Mouse (Mus musculus) cerebellum, adult 2 months (tissue): Measurements from ENCODE around the gene Ppp1ca.

Experiments
- CTCF ChIP-seq: fragments of 200-500 bp; IDR thresholded peaks from 2 replicates; pipeline ENCODE4 v1.5.1; 2011; ENCODE audit warnings: low read depth, mild to moderate bottlenecking, control low read depth, low read length, moderate library complexity, borderline replicate concordance; ENCODE audit not compliant: insufficient read depth
- POLR2A ChIP-seq: fragments of 200-500 bp; IDR thresholded peaks from 2 replicates; pipeline ENCODE4 v1.6.1; 2011; ENCODE audit warnings: low read length, control low read depth, borderline replicate concordance; ENCODE audit not compliant: insufficient read depth

DNA sequence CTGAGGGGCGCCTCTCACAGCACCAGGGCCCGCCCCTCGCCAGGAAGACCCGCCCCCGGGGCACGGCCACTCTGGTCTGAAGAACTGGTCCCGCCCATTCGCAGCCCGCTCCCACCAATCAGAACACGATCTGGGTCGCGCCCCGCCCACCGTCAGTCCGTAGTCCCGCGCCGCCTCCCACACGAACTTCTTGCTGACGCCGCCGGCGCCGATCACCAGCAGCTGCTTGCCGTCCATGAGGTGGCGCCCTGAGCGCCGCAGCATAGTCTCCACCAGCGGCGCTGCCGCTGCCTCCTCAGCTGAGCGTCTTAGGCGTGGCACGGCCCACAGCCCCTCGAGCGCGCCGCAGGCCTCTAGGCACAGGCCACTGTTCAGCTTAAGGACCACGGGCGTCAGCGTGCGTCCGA is 22.5 kb upstream of the Ppp1ca start:
- peak; percentile 73 for TF ChIP-seq CTCF
- peak; percentile 91 for TF ChIP-seq POLR2A
